Mouse (Mus musculus) liver, embryonic 11.5 days (tissue): ENCODE results near the gene Abl1. TPM values are rescaled to one million over a fixed set of nuclear protein-coding genes. Genes with fewer than 3 reads are reported as not detected.
A peak's percentile ranks its signal among the peaks of the same experiment; 100 is the strongest.

Experiments
- ATAC-seq: fragments of 200-750 bp; cut with Nextera tagmentation; replicated peaks from 2 replicates; pipeline ENCODE4 v1.8.0; 2017; ENCODE audit warnings: moderate number of reproducible peaks, mild to moderate bottlenecking, moderate TSS enrichment, moderate library complexity; ENCODE audit not compliant: low FRiP score
- DNase-seq: peaks from one replicate; pipeline ENCODE4 v3.0.0-alpha.2; 2017; ENCODE audit warnings: low spot score
- H3K27ac ChIP-seq: fragments of 300-500 bp; sonication (generic); 2 replicates; pipeline ENCODE4 v1.5.1; 2014; ENCODE audit warnings: mild to moderate bottlenecking, low read depth, low read length, control low read depth
- H3K27me3 ChIP-seq: fragments of 300-500 bp; sonication (generic); replicated peaks from 2 replicates; pipeline ENCODE4 v1.6.1; 2014; ENCODE audit warnings: low read length, mixed read lengths; ENCODE audit not compliant: control insufficient read depth, insufficient read depth
- H3K36me3 ChIP-seq: fragments of 300-500 bp; sonication (generic); 2 replicates; pipeline ENCODE4 v1.6.1; 2014; ENCODE audit warnings: mild to moderate bottlenecking, low read length, moderate library complexity, mixed read lengths; ENCODE audit not compliant: control insufficient read depth, insufficient read depth
- H3K4me1 ChIP-seq: fragments of 300-500 bp; sonication (generic); replicated peaks from 2 replicates; pipeline ENCODE4 v1.6.1; 2014; ENCODE audit warnings: low read length, mixed read lengths; ENCODE audit not compliant: control insufficient read depth, insufficient read depth
- H3K4me2 ChIP-seq: fragments of 300-500 bp; sonication (generic); 2 replicates; pipeline ENCODE4 v1.6.1; 2014; ENCODE audit warnings: mild to moderate bottlenecking, control low read depth, moderate library complexity
- H3K4me3 ChIP-seq: fragments of 300-500 bp; sonication (generic); 2 replicates; pipeline ENCODE4 v1.5.1; 2014; ENCODE audit warnings: low read depth, low read length, control low read depth
- H3K9ac ChIP-seq: fragments of 300-500 bp; sonication (generic); 2 replicates; pipeline ENCODE4 v1.6.1; 2014; ENCODE audit warnings: low read depth, low read length, control low read depth
- H3K9me3 ChIP-seq: fragments of 300-500 bp; sonication (generic); 2 replicates; pipeline ENCODE4 v1.6.1; 2016; ENCODE audit warnings: low read length, inconsistent platforms, mixed read lengths; ENCODE audit not compliant: control insufficient read depth
- whole genome bisulfite sequencing: fragments of 180-500 bp; shearing (Covaris S2); extraction: QIAGEN DNeasy Blood & Tissue Kit; methylation state at CpG from one replicate; pipeline ENCODE4 v1.1.7; 2014; 5-methylcytosine and 5-hydroxymethylcytosine counted together
- polyA plus RNA-seq: library from polyadenylated mRNA; unstranded; fragments of >200 nt; fragmentation: Nextera tagmentation; extraction: Ambion mirVana; gene quantifications from 2 replicates; pipeline ENCODE4 v1.2.1, GENCODE M21; 2014

Abl1 gene
- polyA plus RNA-seq, 1 experiment from 2014 or later: 28.9 TPM

DNA sequence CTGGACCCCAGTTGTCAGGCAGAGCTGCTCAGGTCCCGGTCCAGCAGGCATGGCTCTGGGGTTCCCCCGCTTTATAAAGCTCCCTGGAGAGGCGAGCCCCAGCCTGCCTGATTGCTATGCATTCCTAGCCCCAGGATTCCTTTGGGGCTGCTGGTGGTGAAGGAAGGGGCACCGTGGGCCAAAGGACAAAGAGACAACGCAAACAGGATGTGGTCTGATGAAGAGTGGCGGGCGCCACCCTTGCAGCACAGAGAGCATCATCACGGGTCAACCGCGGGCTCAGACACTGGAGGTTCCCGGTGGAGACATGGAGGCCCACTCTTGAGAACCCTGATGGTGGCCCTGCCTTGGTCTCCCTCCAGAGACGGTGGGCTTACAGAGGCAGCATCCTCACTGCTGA is 122.3 kb downstream of the Abl1 start, which contains the start of gene Qrfp:
TSS of gene Qrfp (minus strand) at position 137 of the 400 bp plus-strand sequence.
- 32% methylated on average over 12 of the region's 12 CpGs for WGBS
- no peak within 1 kb of the TSS for H3K4me2 ChIP-seq
- no peak within 1 kb of the TSS for H3K9ac ChIP-seq
- ATAC-seq (no peak), DNase-seq (no peak)
- no peak within 1 kb of the TSS for H3K27ac ChIP-seq
- H3K4me1 ChIP-seq: peaks cover 12% of the 10 kb centered on the region
- H3K27me3 ChIP-seq: peaks cover 3% of the 10 kb centered on the region; the same call in 1 of the 2 replicates
- H3K36me3 ChIP-seq: no peaks in the 10 kb centered on the region
- H3K9me3 ChIP-seq: no peaks in the 10 kb centered on the region
- H3K4me3 ChIP-seq: no peak within 1 kb of the TSS

DNA sequence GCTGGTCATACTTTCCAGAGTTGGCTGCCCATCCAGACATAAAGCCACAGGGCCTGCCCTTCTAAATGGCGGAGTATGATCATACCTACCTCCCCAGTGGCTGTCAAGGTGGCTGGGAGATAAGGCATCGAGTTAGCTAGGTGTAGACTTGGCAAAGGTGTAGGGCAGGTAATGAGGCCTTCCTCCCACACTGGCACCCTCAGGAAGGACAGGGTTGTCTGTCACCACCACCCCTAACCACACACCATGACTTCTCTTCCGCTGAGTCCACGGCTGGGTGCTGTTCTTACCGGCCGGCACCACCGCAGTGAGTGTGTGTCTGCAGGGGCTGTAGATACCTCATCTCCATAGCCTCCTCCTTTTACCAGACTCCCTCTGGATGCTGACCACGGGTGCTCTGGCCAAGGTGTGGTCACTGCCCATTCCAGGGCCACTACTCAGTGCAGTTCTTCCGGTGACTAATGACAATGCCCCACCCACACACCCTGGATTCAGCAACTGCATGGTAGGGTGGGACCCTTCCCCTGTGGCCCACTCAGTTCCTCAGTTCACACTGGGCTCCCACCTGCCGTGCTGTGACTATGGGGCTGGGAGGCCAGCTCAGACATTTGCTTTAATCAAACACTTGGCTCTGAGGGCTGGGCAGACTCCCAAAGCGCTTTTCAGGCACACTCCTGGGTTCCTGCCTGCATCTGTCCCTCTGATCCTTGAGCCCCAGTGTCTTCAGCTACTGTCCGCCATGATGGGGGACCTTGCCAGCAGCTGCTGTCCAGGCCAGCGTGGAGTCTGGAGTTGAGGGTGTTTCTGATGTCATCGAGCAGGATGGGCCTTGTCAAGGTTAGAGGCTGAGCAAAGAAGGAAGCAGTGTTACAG is 123.1 kb downstream of the Abl1 start:
- H3K27me3 ChIP-seq: peaks cover 3% of the 10 kb centered on the region; the same call in 1 of the 2 replicates
- H3K4me1 ChIP-seq: peaks cover 12% of the 10 kb centered on the region
- ATAC-seq (no peak), DNase-seq (no peak)
- 72% methylated on average over 14 of the region's 14 CpGs for WGBS
- no peak overlapping the region for H3K9ac ChIP-seq
- H3K27ac ChIP-seq: no peak overlapping the region
- no peak overlapping the region for H3K4me3 ChIP-seq
- no peak overlapping the region for H3K4me2 ChIP-seq
- H3K36me3 ChIP-seq: no peaks in the 10 kb centered on the region
- H3K9me3 ChIP-seq: no peaks in the 10 kb centered on the region

- no peak overlapping the region for H3K9ac ChIP-seq
- ATAC-seq: no peak
Observed at GRCm38 (mm10) chr2:31813641-31814040, 125.5 kb downstream of the Abl1 start.

DNA sequence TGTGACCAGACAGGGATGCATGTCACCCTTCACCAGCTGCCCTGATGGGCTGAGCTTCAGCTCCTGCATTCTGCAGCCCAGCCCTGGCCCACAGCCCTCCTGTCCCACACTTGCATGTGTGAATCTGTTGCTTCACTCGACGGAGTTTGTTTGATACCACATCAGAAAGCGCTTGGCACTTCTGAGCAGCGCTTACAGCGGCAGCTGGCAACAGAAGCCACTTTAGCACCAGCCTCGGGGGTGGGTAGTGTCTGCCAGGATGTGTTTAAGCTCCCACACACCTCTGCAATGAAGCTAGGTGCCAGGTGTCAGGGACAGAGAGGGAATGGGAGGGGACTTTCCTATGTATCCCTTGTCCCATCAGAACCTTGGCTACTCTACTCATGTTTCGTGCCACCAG is 126.5 kb downstream of the Abl1 start:
- H3K4me2 ChIP-seq: no peak overlapping the region
- no peaks in the 10 kb centered on the region for H3K9me3 ChIP-seq
- H3K4me3 ChIP-seq: no peak overlapping the region
- peaks cover 6% of the 10 kb centered on the region; the same call in 1 of the 2 replicates for H3K27me3 ChIP-seq
- 71% methylated on average over 7 of the region's 7 CpGs for WGBS
- H3K27ac ChIP-seq: no peak overlapping the region
- DNase-seq: no peak
- H3K9ac ChIP-seq: no peak overlapping the region
- peaks cover 9% of the 10 kb centered on the region for H3K4me1 ChIP-seq
- no peak for ATAC-seq
- no peaks in the 10 kb centered on the region for H3K36me3 ChIP-seq

More at GRCm38 (mm10) chr2:31813641-31814040, 125.5 kb downstream of the Abl1 start:
- no peaks in the 10 kb centered on the region for H3K9me3 ChIP-seq
- no peaks in the 10 kb centered on the region for H3K36me3 ChIP-seq
- H3K4me1 ChIP-seq: peaks cover 9% of the 10 kb centered on the region
- H3K27ac ChIP-seq: no peak overlapping the region
- DNase-seq: no peak
- no peak overlapping the region for H3K4me3 ChIP-seq
- 81% methylated on average over 4 of the region's 4 CpGs for WGBS
- H3K4me2 ChIP-seq: no peak overlapping the region
- peaks cover 6% of the 10 kb centered on the region; the same call in 1 of the 2 replicates for H3K27me3 ChIP-seq

DNA sequence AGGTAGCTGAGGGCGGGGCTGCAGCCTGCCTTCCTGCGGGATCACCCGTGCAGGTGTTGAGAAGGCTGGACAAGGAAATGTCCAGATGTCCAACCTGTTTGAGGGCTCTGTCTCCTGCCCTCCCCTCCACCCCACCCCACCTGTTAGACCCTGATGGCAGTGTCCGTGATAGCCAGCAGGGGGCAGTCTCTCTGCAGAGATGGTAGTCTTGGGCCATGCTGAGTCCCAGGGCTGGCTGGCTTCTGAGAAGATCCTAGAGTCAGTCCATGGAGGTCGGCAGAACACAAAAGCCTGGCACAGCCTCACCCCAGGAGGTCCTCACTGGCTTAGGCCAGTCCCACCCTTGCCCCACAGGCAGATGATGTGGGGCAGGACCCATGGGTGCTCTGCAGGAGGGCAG is 127.2 kb downstream of the Abl1 start:
- Histone ChIP-seq H3K27ac (no peak overlapping the region), H3K4me1 (peaks cover 4% of the 10 kb centered on the region), H3K4me2 (no peak overlapping the region), H3K27me3 (peaks cover 4% of the 10 kb centered on the region; the same call in 1 of the 2 replicates), H3K9me3 (no peaks in the 10 kb centered on the region), H3K4me3 (no peak overlapping the region), H3K9ac (no peak overlapping the region), H3K36me3 (no peaks in the 10 kb centered on the region)
- DNase-seq (peak; percentile 52), ATAC-seq (no peak; the same call in 1 of the 2 replicates)
- 19% methylated on average over 5 of the region's 5 CpGs for WGBS

DNA sequence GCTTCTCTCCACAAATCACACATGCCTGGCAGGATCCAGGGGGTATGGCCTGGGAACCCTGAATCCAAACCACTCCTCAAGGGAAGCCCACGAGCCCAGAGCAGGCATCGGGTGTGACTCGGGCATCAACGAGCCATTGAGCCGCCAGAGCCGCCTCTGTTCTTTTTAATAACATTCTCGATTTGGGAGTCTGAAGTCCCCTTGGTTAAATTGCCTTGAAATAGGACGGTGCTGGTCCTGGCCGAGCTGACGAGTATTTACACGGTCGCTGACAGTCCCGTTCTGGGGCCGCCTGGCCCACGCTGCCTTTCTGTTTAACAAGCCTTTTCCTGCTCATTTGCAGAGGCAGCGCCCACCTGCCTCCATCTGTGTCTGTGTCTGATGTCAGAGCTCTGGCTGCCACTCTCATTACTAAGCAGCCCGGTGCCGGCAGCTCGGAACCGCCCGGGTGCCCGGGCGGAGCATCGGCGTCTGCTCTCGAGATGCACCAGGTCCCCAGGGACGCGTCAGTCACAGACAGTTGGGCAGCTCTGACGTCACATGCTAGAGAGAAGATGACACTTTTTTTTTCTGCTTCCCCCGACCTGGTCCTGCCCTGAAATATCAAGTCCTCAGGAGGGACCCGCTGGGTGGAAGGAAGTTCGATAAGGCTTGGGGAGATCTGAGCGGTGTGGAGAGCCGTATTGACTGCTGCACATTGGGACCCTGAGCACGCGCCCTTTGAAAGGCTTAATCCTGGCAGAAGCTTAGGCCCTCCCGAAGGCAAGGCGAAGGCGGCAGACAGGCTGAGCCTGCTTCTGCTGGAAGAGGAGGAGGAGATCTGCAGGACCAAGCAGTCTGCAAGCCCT is 134.6 kb downstream of the Abl1 start:
- Histone ChIP-seq H3K9ac (no peak overlapping the region), H3K36me3 (no peaks in the 10 kb centered on the region), H3K4me1 (peaks cover 3% of the 10 kb centered on the region; the same call in 1 of the 2 replicates), H3K9me3 (no peaks in the 10 kb centered on the region), H3K4me3 (no peak overlapping the region), H3K27ac (no peak overlapping the region), H3K4me2 (peak overlapping the region; percentile 53), H3K27me3 (peaks cover 30% of the 10 kb centered on the region)
- no peak for ATAC-seq
- DNase-seq: no peak
- WGBS: 14% methylated on average over 39 of the region's 39 CpGs

- Histone ChIP-seq H3K27me3 (peaks cover 30% of the 10 kb centered on the region), H3K9me3 (no peaks in the 10 kb centered on the region), H3K4me2 (no peak overlapping the region), H3K4me1 (peaks cover 3% of the 10 kb centered on the region; the same call in 1 of the 2 replicates), H3K36me3 (no peaks in the 10 kb centered on the region), H3K9ac (no peak overlapping the region), H3K4me3 (no peak overlapping the region), H3K27ac (no peak overlapping the region)
- no peak for ATAC-seq
- no peak for DNase-seq
- WGBS: 77% methylated on average over 12 of the region's 15 CpGs
Observed at GRCm38 (mm10) chr2:31823933-31824730, 136.0 kb downstream of the Abl1 start.

DNA sequence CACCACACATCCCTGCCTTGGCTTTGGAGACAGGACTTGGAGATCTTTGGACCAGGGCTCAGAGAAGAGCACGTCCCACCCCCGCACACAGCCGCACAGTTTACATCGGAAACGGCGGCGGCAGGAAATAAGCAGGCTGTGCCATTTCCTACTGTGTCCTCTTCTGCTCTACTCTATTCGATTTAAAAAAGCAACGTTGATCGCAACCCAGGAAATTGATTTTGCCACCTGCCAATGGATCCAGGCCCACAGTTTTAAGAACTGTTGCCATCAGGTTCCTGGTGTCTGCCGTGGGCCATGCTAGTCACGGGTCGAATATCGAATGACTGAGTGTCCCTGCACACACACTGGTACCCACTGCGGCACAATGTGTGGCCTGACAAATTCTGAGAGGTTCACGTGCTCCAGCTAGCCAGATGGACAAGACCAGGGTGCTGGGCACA is 137.3 kb downstream of the Abl1 start:
- H3K9me3 ChIP-seq: no peaks in the 10 kb centered on the region
- H3K27me3 ChIP-seq: peaks cover 30% of the 10 kb centered on the region
- no peaks in the 10 kb centered on the region for H3K36me3 ChIP-seq
- ATAC-seq (no peak), DNase-seq (no peak)
- H3K4me2 ChIP-seq: no peak overlapping the region
- no peak overlapping the region for H3K9ac ChIP-seq
- peaks cover 3% of the 10 kb centered on the region; the same call in 1 of the 2 replicates for H3K4me1 ChIP-seq
- H3K4me3 ChIP-seq: no peak overlapping the region
- no peak overlapping the region for H3K27ac ChIP-seq
- 71% methylated on average over 16 of the region's 16 CpGs for WGBS
